Mouse (Mus musculus) natural killer cell, adult 2 months (primary cell): ENCODE measurements around the gene Dnajb2.
A peak's percentile ranks its signal among the peaks of the same experiment; 100 is the strongest.

Experiments used
- DNase-seq, 2 experiments: peaks; one replicate each; pipeline ENCODE4 v3.0.0; 2022; ENCODE audit warnings: low spot score in 2 of 2

Dnajb2 gene

DNA sequence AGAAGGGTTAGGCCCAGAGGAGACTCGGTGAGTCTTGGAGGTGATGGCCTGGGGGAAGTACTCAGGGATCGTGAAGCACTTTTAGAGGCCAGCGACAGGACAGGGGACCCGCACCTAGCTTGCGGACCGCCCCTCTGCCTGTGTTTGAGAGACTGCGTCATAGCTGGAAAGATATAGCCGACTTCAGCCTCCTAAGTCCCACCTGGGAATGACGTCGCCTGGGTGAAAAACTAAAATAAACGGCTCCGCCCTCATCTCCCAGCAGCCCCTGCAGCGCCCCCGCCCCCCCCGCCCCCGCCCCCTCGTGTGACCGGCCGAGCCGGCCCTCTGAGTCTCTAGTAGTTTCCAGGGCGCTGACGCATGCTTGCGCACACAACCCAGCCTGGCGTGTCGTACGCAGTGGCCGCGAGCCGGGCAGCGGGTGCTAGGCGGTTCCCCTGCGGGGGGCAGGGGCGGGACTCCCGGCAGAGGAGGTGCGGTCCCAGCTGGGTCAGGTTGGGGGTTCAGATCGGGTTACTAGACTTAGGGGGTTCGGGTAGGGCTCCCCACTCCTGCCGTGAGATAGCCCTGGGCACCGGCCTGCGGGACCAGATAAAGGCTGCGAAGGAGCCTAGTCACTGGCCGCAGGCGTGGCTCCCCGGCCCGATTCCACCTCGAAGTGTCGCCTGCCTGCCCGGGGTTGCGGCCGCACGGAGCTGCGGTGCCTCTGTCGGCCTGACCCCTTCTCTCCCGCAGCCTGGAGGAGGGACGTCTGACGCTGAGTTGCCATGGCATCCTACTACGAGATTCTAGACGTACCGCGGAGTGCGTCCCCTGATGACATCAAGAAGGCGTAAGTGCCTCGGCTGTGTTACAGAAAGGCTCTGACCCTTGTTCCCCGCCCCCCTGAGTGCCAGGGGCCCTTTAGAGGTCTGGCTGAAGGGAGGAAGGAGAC lies at the start of gene Dnajb2:
Gene Dnajb2, plus strand, starts transcription at position 290 of the 934 bp plus-strand sequence.
- DNase-seq, result peak; percentile 91 to 92

DNA sequence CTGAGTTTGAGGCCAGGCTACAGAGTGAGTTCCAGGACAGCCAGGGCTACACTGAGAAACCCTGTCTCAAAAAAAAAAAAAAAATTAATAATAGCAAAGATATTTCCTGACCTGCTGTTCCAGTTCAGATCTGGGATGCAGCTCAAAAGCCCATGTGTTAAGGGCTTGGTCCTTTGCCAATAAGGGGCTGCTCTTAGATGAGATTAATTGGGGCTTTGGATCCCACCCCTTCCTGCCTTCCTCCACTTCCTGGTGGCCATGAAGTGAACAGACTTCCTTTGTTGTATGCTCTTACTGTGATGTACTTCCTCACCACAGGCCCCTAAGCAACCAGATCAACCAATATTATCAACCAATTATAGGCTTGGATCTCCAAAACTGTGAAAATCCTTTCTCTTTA lies 49.1 kb upstream of the Dnajb2 start:
- DNase-seq, result no peak

DNA sequence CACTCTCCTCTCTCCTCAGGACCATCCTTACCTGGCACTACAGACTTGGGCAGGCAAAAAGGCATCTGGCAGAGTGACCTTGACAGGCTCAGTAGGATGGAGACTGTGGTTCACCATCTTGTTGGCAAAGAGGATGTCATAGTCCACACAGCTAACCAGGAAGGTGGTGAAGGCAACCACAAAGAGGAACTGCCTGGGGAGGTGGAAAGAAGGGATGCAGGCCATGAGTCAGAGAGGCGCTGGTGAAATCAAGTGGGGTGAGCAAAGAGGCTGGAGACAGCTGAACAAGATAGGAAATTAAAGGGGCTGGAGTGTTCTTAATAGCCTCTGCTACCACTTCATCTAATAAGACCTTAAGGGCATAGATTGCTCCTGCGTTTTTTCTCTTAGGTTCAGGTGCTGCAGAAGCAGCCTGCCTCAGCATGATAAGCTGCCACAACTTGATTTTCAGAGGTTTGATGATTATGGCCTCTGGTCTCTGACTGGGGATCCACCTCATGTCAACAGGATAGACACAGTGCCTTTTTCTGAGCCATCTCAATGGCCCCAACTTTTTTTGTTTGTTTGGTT lies 48.2 kb upstream of the Dnajb2 start:
- DNase-seq, result no peak

DNA sequence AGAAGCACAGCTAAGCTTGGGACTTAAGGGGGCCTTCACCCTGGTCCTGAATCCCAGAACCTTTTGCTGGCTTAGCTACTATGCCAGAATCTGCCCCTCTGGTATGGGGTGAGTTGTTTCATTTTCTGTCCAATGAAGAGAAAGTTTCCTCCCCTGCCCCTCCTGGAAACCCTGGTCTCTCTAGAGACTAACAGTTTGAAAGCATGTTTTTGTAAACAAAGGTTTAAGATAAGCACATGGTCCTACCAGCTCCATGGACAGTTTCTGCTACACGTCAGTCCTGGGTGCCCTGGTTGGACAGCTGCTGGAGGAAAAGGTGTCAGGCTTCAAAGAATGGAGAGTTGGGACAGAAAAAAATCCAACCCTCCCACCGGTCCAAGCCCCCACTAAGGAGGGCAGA lies 45.6 kb upstream of the Dnajb2 start:
- no peak for DNase-seq

DNA sequence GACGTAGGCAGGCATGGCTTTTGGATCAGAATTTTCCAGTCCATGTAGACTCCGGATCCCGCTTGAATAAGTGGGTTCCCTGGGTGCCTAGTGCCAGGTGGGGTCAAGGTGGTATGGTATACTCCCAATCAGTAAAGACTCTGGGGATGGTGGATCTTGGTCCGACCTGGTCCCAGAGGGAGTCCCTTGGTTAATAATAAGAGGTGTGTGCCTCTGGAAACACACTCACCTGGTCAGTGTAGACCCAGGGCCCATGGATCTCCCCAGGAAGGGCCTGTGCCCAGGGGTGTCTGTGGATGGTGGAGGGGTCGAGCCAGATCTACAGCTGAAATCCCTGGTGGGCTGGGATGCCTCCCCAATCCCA lies 45.0 kb upstream of the Dnajb2 start:
- no peak for DNase-seq

DNA sequence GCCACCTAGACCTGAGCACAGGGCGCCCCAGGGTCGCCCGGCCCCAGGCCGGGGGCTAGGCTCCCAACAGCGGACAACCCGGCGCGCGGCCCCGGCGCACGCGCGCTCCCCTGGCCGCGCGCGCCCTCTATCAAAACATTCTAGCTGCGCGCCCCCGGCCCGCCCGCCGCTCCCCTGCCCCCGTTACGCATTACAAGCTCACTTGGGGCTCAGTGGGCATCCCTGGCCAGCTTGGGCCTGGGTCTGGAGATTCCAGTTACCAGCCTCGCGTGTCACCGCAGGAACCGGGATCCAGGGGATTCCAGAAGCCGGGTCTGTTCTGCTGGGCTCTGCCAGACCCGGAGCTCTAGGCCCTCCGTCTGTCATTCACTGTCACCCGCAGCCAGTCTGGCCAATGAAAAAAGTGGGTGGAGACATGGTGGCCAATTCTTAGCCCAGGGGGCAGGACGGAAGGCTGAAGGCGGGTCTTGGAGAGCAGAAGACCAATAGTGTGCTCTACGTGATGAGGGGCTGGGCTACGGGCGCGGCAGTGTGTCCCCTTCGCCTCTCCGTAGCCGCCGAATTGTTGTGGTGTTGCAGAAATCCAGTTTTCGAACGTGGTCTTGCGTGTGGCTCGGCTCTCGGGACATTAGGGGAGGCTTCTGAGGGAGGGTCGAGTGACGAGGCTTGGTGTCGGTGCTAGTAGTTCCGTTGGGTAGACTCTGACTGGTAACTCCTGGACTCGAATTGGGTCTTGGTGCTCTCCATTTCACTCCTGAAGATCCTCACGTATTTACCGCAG lies 44.4 kb upstream of the Dnajb2 start, which contains the start of the genes Ankzf1 and Atg9a:
Gene Ankzf1, plus strand, starts transcription at position 530 of the 781 bp plus-strand sequence.
Gene Atg9a, minus strand, starts transcription at position 575 of the 781 bp plus-strand sequence.
- peak; percentile 93 to 95 for DNase-seq

DNA sequence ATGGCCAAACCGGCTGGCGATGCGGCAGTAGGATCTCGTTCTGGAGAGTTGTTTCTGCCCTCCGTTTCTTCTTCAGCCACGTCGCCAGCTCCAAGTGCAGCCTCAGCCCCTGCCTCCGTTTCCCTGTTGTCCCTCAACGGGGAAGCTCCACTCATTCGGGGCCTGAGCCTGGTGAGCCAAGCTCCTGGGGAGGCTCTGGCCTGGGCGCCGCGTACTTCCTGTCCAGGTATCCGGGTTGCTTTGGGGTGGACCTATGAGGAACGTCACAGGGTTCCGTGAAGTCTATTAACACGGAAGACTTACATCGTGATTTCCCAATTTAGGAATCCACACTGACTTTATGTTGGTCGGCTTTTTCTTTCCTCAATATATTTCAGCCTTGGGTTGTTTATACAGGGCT lies 43.8 kb upstream of the Dnajb2 start:
- DNase-seq, result peak; percentile 19 to 36

DNA sequence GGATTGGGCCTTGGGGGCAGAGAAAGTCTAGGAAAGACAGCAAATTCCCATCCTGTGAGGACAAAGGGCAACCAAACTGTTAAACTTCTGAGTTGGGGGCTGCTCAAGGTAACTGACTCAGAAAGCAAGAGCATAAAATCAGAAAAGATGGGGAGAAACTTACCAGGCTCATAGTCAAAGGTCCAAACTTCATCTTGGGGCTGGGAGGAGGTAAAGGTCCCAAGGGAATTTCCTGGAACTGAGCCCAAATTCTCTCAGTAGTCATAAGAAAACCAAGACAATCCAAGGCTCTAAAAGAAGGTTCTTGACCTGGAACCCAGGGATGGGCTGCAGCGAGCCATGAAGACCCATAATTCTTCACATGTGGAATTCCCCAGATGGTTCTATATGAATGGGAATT lies 35.0 kb upstream of the Dnajb2 start:
- no peak for DNase-seq

DNA sequence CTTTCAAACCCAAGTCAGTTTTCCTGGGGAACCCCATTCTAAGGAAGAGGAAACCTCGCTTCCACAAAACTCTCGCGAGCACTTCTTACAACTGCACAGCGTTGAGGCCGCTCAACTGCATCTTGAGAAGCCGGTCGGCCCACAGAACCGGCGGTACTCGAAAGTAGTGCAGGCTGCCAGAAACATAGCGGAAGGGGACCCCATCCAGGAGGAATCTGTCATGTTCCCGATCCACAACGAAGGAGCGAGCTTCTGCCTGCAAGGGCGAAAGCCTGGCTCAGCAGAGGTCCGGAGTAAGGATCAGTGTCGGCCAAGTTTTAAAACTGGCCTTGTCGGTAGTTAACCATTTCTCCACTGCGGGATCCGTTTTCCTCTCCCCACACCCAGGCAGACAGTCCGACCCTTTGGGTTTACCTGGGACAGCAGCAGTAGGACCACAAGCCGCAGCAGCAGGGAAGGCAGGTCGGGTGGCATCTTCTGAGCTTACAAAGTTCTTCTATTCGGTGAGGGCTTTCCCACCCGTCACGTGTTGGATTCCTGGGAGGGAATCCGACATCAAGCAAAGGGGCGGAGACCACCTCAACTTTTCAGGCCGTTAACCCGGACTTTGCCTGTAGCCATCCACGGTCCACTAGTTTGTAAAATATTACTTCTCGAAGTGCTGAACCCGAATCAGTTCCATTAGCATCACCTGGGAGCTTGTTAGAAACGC lies 27.1 kb upstream of the Dnajb2 start:
- peak in 1 of 2 experiments; percentile 21 for DNase-seq

DNA sequence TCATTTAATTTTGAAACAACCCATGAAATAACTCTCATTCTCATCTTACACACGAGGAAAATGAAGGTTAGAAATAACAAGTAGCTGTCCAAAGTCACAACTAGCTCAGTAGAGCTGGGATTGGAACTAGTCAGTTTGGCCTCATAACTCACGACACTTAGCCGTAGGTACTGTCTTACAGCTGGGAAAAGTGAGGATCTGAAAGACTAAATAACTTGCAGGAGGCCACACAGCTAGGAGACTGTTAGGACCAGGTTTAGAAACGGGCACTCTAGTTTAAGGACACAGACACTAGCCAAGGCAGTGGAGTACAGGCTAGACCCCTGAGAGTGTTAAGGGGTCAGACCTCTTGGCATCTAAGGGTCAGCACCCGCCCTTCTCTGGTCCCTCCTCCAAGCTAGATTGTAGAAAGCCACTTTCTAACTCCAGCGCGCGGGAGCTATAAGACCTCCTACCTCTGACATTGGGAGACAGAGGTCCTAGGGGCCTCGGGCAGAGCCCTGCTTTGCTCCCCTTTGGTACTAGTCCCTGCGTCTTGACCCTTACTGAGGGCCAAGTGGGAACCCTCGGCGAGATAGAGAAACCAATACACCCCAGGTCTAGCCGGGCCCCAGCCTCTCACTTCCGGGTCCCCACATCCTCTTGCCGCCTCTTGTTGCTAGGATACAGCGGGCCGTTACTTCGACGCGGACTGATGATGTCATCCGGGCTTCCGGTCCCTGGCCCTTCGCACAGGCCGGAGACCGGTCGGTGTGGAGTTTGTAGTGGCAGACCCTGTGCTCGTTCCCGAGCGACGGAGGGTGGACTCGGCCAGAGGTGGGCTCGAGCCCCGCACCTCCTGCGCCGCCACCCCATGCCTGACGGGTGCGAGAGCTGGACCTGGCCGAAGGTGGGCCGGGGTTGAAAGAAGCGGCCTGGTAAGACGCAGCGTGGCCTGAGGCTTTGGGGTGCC lies 25.8 kb upstream of the Dnajb2 start, which contains the start of the genes Glb1l and Stk16:
Gene Glb1l, minus strand, starts transcription at position 678 of the 952 bp plus-strand sequence.
Gene Stk16, plus strand, starts transcription at position 703 of the 952 bp plus-strand sequence.
- peak; percentile 95 to 96 for DNase-seq

DNA sequence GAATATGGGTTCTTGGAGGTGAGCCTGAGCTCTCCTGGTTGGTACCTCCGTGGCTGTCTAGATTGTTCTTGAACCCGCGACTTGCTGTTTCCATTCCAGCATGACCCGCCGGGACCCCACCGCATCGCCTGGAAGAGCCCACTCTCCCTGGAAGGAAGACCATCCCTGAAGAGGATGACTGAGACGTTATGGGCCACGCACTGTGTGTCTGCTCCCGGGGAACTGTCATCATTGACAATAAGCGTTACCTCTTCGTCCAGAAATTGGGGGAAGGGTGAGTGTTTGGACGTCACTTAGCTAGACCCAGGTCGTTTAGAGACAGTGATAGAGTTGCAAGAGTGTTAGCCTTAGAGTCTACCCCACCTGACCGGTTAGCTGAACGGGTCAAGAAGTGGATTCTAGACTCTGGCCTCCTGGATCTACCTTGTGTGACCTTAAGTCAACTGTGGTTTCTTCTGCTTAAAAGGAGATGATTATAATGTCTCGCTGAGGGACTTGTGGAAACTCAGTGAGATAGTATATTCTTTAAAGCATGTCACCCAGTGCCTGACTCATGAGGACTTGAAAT lies 25.0 kb upstream of the Dnajb2 start:
- no peak for DNase-seq

DNA sequence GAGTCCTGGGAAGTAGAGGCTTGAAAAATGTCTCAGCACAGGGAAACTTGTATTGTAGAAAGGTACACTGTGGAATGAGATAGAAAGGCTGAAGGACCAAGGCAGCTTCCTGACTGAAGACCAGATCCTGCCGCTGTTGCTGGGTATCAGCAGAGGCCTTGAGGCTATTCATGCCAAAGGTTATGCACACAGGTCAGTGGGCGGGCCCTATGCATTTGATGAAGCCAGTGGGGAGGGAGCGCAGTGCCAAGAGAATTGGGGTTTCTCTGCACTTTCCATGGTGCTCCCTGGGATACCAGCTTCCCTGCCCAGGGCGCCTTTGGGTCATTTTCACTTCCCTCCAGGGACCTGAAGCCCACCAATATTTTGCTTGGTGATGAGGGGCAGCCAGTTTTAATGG lies 23.7 kb upstream of the Dnajb2 start:
- DNase-seq, result no peak

DNA sequence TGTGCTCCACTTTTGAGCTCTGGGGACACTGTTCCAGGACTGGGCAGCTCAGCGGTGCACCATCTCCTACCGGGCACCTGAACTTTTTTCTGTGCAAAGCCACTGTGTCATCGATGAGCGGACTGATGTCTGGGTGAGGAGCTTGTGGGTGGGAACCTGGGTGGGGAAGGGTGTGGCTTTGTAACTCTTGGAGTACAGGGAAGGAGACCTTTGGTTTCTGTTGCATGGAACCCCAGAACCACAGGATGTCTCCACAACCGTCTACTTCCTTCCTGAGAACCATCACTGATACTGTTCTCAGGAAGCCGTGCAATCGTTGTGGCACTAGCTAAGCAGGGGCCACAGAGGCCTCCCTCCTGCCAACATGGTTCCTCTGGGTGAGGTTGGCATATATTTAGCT lies 23.1 kb upstream of the Dnajb2 start:
- DNase-seq, result no peak

DNA sequence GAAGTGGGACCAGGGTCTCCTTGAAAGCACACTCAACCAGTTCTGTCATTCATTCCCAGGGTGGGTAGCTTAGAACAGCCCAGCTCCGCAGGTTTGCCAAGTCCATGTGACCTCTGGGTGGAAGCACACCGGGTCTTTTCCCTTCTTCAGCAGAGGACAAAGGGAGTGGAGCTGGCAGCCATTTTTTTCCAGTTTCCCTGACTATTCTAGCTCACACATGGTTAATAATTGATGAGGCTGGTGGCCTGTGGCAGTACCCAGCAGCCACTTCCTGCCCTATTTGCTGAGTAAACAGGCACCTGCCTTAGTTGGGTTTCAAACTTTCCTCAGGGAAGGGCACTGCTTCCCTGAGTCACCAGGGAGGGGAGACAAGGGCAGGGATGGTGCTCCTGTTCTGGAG lies 21.8 kb upstream of the Dnajb2 start:
- no peak for DNase-seq

DNA sequence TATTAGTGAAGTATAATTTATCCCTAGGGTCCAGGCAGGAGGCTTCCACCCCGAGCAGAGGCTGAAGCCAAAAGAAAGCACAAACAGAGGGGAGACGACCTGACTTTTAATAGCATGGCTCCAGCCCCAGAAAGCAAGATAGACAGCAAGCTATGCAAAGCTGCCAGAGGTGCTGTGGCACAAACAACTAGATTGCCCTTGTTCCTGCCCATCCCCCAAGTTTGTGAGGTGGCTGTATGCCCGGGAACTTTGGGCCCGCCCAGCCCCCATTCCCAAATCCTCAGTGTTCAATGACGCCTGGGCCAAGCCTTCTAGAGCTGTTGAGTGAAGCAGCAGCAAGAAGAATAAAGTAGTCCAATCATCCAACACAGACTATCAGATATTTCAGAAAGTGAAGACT lies 21.3 kb upstream of the Dnajb2 start:
- DNase-seq, result no peak

DNA sequence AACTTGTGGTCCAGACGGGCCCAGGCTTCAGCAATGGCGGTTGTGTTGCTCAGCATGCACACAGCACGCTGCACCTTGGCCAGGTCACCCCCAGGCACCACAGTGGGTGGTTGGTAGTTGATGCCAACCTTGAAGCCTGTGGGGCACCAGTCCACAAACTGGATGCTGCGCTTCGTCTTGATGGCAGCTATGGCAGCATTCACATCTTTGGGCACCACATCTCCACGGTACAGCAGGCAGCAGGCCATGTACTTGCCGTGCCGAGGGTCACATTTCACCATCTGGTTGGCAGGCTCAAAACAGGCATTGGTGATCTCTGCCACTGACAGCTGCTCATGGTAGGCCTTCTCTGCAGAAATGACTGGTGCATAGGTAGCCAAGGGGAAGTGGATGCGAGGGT lies 20.4 kb upstream of the Dnajb2 start:
- no peak for DNase-seq

DNA sequence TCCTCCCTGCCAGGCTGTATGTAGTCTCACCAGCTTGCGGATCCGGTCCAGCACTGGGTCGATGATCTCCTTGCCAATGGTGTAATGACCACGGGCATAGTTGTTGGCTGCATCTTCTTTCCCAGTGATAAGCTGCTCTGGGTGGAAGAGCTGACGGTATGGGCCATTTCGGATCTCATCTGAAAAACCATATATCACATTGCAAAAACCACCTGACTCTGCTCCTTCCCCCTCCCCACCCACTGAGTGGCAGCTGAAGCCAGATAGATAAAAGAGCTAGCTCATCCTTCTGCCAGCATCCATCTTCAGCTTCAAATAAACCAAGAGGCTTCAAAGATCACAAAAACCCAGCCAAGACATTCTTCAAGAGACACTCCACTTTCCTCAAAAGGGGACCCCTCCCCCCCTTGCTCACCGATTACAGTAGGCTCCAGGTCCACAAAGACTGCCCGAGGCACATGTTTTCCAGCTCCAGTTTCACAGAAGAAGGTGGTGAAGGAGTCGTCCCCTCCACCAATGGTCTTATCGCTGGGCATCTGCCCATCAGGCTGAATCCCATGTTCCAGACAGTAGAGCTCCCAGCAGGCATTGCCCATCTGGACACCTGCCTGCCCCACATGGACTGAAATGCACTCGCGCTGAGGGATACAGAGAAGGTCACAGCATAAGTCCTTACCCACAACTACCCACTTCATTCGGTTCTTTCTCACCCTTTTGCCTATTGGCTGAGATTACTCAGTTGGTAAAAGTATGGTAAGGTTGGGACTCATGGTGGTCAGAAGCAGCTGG lies 19.2 kb upstream of the Dnajb2 start:
- DNase-seq, result no peak

DNA sequence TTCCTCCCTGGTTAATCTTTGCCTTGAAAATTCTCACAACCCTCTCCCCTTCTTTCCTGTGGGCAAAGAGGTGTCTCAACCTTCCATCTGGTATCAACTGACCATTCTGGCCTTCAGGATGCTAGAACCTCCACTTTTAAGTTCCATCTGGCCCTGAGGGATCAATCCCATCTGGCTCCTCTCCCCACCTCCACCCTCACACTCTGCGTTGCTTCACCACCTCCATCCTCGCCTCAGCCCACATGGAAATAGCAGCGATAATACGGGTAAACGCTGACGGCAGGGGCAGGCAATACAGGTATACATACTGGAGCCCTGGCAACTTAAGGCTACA lies 18.3 kb upstream of the Dnajb2 start:
- DNase-seq, result no peak

DNA sequence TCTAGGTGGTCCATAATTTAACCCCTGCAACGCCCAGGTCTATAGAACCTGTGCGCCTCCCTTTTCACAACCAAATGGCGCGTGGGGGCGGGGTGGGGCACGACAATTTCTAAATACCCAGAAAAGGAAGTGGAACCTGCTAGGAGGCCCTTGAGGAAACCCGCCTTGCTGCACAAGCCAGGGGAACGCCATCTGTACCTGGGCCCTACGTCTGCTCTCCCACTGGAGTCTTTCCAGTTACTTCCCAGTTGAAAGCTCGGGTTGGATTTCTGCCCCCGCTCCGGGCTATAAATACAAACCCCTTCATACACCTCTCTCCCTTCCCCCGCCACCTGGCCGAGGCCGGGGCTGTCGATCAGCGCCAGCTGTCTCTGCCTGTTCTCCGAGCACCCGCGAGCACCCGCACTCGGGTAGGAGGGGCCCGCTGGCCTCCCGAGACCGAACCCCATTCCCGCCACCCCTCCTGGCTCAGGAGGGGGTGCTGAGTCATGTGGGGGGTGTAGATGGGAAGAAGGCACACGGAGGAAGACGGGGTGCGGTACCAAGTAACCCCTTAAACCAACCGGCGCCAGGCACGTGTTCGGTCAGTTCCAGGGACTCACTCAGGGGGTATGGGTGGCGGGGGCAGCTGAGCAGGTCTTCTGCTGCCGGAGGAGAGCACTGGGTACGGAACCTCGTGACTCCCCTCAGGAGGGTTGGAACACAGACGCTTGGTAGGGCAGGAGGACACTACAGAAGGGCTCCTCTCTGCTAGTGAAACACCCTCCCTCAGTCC lies 17.8 kb upstream of the Dnajb2 start:
- DNase-seq, result peak; percentile 36 to 67
